Mouse (Mus musculus): ENCODE measurements around the gene Rnft2.

Gene Rnft2

DNA sequence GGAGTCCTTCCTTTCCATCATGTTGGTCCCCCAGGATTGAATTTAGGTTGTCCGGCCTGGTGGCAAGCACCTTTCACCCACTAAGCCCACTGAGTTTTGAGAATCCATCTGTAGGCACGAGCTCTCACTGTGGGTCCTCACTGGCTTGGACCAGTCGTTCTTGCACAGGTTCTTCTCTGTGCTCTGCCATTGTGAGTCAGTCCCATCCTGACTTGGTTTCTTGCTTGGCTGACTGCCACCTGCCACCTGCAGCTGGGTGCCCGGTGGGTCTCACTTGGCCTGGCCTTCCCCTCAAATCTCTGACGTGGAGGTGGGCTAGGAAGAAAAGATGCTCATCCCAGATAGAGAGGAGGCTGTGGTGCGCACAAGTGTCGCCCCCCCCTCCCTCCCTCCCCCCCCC, 6.1 kb upstream of the Rnft2 start:
- no peak for DNase-seq

DNA sequence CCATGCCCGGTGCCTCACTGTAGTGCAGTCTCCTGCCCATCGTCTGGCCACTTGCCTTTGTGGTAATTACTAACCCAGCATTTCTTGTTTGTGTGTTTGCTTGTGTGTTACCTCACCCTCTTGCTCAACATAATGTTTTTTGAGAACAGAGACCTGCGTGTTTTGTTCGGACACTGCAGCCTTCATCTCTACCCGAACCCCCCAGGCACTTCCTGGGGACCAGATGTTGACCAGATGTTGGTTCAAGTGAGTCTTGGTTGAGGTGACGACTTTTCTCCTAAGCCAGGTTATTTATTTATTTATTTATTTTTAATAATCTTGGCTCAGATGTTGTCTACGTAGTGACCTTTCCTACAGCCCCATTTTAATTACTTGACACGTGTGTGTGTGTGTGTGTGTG, 2.5 kb upstream of the Rnft2 start:
- DNase-seq, result no peak

DNA sequence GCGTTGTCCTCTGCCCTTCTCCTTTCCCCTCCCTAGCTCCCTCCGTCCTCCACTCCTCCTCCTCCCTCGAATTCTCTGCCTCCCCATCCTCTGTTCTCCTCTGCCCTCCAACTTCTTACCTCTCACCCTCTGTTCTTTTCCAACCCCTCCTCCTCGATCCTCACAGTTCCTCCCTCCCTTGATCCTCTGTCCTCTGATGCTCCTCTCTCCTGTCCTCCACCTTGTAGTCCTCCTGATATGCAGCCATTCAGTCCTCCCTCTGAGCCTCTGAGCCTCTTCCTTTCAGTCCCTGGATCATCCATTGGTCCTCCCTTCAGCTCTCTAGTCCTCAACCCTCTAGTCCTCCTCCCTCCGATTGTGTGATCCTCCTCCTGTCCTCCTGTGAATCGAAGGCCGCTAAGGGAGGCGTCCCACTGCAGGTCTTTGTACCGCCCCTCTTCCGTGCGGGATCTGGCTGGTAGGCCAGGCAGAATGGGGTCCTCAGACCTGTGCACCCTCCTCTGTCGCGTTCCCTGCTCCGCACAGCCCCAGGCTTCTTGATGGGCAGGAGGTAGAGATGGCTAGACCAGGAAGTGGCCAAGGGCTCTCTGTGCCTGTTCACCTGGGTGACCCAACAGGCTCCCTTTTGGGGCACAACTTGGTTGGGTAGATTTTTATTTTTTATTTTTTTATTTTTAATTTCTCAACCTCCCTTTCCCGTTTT, 841 bp upstream of the Rnft2 start:
- DNase-seq, result peak; percentile 38

DNA sequence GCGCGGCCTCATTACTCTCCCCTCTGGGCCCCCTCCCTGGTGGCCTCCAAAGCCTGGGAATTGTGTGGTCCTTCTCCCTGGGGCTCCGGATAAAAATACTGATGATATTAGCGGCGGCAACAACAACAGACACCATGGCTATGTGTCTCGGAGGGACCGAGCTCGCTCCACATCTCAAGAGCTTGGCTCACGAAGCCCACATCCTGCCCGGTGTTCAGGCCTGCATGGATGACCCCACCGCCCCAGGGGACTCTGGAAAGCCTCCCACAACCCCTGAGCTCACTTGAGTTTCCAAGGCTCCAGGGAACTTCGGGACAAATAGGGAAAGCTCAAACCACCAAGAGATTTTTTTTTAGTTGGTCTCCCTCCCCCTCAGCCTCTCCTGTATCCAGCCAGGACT, 5.2 kb downstream of the Rnft2 start:
- DNase-seq, result no peak

DNA sequence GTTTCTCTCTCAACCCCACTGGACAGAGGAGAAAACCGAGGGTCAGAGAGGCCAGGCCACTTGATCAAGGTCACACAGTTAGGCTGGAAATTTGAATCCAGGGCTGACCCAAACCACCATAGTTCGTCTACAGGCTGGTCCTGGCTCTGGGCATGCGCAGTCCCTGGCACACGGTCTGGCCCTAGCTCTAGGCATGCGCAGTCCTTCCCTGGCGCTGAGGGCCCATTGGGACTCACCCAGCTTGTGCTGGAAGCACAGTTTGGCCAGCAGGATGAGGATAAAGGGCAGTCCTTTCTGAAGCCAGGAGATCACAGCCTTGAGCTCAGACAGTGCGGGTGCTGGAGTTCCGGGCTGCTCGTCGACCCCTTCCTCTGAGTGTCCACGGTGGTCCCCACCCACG, 8.0 kb downstream of the Rnft2 start:
- DNase-seq, result no peak

DNA sequence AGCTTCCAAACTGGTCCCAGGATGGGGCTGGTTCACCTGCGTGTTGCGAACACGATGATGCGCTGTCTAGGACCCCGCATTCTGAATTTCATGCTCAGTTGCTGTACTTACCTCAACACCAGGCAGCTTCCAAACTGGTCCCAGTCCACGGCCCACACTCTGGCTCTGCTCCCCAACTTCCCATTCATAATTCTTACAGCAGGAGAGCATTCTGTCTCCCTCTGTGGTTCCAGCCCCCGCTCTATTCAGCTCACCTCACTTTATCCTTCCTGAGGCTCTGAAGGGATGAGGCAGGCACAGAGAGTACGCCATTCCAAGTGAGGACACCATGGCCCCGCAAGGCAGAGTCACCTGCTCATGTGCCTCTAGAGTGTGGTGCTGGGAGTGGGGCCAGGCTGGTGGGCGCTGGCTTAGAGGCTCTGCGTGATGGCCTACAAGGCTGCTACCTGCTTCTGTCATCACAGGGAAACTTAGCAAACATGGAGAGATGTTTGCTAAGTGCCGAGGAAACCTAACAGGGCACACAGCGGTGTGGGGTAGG, 14.8 kb downstream of the Rnft2 start:
- DNase-seq, result no peak

DNA sequence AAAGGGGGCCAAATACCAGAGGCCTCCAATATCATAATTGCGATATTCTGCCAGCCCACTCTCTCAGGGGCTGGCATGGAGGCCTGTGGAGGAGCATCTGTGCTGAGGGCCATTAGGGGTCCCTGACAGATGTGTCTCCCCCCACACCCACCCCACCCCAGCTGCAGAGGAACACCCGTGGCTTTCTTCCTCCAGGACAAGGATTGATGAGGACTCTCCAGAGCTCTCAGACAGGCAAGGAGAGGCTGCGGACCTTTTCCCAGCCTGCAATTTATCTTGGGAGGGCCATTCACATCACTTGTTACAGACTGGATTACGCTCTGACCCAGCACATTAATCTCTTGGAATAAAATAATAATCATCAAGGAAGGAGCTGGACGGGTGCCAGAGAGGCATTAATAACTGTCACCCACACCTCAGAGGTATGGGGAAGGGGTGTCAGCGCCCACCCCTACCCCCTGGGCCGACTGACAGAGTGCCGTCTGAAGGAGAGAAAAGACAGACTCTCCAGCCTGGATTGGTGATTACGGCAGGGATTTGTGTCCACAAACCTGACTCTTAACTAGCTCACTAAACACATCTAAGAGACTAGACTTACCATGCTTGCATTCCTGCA, 21.7 kb downstream of the Rnft2 start:
- no peak for DNase-seq

DNA sequence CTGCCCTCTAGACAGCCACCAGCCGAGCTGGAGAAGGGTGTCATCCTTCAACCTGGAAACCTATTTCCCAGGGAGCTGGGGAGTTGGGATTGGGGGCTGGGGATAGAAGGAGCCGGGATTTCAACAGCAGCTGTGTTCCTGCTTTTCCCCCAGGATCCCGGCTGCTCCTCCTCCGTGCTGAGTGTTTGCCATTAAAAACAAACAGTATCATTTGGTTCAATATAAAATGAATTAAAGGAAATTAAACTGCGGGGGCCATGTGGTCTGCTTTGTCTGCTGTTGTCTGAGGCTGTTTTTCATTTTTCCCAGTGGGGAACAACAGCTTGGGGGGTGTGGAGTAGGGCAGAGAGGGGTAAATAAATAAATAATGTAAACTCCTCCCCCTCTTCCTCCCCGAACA, 27.5 kb downstream of the Rnft2 start:
- no peak for DNase-seq

DNA sequence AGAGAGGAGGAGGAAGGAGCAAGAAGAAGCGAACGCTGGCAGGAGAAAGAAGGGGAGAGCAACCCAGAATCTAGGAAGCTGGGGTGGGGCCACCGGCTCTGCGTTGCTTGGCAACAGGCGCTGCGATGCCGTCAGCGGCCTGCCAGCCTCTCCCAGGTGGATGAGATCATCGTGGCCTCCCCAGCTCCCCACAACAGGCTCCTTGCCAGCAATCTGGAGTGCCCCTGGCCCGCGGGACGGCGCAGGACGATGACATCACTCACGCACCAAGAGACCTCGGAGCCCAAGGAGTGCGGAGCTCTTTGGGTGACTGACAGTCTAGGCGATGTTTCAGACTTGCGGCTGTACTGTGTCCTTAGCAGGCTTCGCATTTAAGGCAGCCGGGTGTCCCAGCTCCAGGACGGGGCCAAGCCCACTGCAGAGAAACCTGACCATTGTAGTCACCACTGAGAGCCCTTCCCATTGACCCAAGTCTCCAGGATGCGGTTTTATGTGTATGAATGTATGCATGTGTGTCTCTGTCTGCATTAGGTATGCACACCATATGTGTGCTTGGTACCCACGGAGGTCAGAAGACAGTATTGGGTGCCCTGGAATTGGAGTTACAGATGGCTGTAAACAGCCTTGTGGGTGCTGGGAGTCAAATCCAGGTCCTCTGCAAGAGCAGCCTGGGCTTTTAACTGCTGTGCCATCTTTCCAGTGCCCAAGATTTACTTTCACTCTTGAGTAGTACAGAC, 30.3 kb downstream of the Rnft2 start:
- peak; percentile 88 for DNase-seq

DNA sequence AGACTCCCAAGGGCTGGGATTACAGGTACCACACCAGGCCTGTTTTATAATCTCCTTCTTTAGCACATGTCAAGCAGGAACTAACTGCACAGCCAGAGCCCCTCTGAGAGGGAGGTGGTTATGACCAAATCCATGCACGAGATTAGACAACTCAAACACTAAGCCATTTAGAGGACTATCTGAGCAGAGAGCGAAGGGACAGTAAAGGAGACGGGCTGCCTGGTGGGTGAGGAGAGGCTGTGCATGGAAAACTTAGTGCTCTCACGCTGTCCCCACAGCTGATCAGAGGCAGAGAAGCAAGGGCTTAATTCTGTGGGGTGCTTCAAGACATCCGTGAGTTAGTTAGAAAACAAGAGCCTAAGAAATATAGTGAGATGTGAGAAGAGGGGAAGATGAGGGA, 30.9 kb downstream of the Rnft2 start:
- DNase-seq, result peak; percentile 55

DNA sequence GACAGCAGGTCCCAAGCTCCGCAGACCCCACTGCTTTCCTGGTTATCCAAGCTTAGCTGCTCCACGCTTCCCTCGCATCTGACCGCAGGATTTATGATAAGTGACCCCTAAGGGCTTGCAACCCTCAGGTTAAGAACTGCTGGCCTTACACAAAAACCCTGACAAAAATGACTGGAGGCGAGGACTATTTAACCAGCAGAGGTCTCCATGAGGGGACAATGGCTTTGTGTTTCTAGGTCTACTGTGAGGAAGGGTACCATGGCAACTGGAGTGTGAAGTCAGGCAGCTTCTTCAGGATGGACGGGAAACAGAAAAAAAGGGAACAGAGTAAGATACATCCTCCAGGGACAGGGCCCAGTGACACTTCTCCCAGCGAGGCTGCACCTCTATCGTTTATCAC, 39.1 kb downstream of the Rnft2 start:
- no peak for DNase-seq

DNA sequence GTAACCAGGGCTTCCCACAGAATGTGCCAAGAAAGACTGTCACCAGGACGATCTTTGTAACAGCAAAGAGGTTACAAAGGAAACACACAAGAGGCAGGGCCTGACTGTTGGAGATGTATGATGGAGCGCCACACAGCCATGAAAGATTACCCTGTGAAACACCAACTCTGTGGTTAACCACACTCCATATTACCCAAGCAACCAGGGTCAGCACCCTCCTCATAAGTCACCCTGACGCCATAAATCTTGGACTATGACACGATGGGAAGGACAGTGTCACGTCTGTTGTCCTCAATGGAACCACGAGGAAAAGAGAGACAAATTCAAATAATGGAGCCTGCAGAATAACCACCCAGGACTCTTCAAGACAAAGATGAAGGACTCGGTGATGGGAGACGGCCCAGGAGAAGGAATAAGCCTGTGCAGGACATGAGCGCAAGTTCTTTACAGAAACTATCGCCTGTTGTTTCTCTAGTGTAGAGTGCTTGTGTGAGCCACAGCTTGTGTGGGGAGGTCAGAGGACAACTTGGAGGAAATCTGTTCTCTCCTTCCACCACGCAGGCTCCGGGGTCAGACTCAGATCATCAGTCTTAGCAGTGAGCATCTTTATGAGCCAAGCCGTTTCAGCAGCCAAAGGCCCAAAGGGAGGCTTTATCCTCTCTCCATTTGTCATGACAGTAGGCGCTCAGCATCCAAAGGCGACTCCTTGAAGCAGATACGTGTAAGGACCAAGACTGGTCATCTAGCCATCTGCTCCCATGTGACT, 40.1 kb downstream of the Rnft2 start:
- DNase-seq, result no peak

DNA sequence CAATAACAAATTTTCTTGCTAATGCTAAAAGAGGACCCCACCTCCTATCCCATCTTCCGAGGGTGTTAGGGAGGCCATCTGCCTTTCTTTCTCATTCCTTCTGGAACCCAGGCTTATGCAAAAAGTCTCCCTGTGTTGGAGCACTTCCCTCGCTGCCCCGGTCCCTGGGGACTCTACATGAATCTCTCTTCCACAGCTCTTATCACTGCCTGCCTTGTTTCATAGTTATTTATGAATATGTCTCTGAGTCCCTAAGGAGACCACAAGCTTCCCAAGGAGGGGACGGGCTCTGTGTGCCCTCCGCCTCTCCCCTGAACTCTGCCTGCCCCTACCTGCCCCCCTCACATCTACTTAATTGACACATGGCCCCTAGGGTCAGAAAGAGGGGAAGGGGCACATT, 45.2 kb downstream of the Rnft2 start:
- no peak for DNase-seq

DNA sequence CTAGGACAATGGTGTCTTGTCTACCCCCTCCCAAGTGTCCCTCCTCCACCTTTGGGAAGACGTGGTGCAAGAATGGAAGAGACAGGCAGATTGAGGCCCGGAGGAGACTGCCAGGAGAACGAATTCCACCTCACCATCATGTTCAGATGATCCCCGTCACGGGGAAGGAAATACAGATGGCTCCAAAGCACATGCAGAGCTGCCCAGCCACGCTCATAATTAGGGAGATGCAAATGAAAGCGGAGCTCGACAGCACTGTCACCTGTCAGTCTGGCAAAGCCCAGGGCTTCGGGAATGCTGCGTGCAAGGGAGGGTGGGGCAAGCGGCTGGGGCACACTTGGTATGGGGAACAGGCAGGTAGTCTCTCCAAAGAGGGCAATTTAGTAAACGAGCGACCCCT, 47.5 kb downstream of the Rnft2 start:
- DNase-seq, result no peak

DNA sequence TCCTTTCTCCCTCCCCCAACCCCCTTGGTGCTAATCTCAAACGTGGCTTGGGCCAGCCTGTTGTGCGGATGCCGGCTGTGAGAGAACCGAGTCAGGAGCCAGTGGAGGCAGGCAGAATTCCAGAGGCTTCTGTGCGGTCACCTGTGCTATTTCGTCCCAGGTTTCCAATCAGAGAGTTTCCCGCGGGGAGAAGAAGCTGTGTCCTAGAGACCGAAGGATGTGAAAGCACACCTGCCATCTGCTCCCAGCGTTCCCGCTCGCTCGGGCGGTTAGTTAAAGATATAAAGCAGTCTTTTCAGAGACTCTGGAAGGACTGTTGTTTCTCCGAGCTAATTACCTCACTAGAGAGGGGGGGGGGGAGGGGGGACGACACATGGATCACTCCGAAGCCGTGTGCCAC, 52.7 kb downstream of the Rnft2 start:
- DNase-seq, result peak; percentile 45

DNA sequence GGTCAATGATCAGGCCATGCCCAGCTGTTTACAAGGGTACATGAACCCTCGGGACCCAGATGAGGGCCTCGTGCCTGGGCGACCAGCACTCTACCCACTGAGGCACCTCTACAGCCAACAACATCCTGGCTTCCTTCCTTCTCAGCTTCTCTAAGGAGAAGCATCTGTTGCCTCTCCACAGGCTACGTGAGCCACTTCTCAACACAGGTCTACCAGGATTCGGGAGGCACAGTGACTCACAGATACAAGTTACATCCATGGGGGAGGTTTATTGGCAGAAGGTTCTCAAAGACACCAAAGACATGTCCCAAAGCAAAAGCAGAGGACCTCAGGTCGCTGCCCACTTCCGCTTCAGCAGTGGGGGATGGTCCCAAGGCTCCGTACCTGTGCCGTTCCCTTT, 54.4 kb downstream of the Rnft2 start:
- no peak for DNase-seq

DNA sequence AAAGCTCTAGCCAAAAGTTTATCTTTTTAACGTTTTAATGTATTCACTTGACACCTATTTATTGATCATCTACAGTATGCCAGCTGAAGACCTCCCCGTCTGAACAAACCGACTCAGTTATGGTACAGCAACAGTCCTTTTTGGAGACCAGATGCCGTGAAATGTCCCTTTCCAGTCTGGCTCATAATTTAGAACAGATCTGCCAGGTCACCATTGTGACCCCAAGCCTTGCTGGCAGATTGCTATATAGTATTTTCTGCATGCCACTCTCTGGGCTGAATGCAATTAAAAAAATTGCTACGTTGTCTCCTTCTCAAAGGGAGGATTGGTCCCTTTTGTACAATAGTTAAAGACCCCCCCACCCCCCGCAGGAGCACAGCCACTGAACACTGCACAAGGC, 56.6 kb downstream of the Rnft2 start:
- no peak for DNase-seq

DNA sequence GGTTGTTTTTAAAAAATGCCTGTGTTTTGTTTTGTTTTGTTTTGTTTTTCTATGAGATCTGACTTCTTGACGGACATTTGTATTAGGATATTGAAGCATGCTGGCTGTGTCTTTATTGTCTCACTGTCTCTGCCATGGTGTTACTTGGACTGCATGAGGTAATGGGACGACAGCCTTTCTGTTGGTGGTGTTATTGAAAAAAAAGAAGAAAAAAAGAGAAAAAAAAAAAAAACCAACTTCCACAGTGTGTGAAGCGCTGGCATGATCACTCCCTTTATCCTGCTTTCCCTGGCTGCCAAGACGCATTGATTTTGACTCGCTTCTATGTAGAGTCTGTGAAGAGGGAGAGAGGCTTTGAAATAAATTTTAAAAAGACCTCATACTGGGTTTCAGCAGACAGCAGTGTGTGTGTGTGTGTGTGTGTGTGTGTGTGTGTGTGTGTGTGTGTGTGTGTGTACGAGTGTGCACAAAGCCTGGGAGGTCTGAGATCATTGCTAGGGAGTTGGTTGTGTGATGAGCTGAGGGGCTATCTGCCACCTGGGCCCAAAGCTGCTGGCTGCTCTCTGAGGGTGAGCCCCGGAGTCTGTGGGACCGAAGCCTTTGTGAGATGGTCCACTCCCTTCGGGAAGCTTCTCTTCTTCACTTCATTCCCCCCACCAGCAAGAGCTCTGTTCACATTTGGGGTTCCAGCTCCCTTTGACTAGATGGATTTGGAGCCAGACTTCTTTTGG, 57.8 kb downstream of the Rnft2 start:
- no peak for DNase-seq

DNA sequence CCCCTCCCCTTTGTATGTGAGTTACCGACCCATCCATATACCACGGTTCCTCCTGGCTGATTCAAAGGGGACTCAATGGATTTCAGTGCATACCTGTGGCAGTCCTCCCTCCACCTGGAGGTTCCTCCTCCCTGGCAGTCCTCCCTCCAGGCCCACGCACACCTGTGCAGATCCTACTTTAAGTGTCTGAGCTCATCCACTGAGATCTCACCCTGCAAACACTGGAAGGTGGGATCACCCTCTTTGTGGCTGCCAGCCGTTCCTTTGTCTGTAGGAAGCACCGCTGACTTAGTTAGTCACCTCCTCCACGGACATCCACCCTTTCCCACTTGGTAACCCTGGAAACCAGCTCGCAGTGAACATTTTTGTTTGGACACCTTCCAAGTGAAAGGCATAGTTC, 67.3 kb downstream of the Rnft2 start:
- no peak for DNase-seq

DNA sequence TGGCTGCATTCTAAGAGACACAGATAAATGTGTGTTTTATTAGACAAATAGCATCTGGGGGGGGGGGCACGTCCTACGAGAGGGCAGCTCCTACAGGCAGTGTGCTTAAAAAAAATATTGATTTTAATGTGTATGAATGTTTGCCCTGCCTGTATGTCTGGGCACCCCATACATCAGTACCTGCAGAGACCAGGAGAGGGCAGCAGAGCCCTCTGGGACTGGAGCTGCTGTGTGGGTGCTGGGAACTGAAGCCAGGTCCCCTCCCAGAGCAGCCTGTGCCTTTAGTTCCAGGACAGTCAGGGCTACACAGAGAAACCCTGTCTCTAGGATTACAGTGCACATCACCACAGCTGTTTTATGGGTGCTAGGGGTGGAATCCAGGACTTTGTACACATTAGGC, 69.8 kb downstream of the Rnft2 start:
- no peak for DNase-seq

DNA sequence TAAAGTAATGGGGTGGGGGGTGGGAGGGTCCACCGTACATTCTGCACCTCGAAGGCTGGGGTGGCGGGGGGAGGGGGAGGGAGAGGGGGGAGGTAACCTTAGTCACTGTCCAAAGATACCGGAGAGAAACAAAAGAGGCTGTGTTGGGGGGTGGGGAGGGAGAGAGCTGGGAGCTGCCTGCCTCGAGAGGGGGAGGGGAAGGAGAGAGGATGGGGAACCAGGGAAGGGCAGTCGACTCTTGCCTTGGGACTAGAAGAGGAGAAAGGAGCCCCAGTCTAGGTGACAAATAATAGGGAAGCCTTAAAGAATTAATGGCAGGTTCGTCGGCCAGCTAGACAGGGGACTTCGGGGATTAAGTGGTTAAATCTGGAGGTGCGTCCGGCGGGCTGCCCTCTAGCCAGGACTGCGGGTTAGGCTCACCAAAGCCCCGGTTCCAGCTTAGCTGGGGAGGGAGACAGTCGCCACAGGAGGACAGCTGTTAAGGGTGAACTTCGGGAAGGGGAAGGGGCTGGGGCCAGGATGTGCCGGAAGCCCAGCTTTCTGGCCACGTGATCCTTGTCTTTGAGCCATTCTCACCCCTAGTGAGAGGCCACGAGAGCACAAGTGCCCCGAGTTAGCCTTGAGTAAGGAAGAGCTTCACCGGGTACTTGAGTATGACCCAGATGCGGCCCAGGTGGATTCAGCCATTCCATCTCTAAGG, 70.5 kb downstream of the Rnft2 start:
- DNase-seq, result peak; percentile 57
